26 mouse cellular contexts compared by ENCODE assay signal in genomic region chr1:69599074-69599772, GRCm38 (mm10).
DNase-seq lines count a peak whose midpoint lies in the region; ATAC-seq and TF ChIP-seq lines count a peak whose summit lies in the region.
"Had no signal": no experiment of that assay in that cellular context is flagged by ENCODE, and none has a peak within 500 bp of the region (broad histone marks: within the 10 kb centered on the region; RNA-seq: fewer than 3 reads in every experiment).

No protein-coding gene starts in this region.

- no peak overlapping the region for H3K27ac ChIP-seq in MEL (ENCODE audit: control insufficient read depth, low read depth, low read length)
- H3K27ac ChIP-seq in heart, embryonic 11.5 days (ENCODE audit: low read depth, low read length) = no peak overlapping the region
- H3K27ac ChIP-seq: embryonic facial prominence, embryonic 13.5 days; embryonic facial prominence, embryonic 15.5 days; forebrain, embryonic 10.5 days; forebrain, embryonic 12.5 days had no signal

- no peak for TF ChIP-seq CTCF in MEL (IDR thresholded peaks at IDR 0.05 in 2 of 3, conservative IDR thresholded peaks at IDR 0.05 in 1 of 3; ENCODE audit: control insufficient read depth in 1 of 3, insufficient read depth in 1 of 3, low read depth in 2 of 3, low read length in 3 of 3, poor library complexity in 1 of 3, severe bottlenecking in 1 of 3)

- H3K4me2 ChIP-seq in heart, embryonic 11.5 days = no peak overlapping the region
- H3K4me2 ChIP-seq: embryonic facial prominence, embryonic 13.5 days; embryonic facial prominence, embryonic 15.5 days; forebrain, embryonic 12.5 days had no signal

- peaks cover 0 to 12% of the 10 kb centered on the region in 2 experiments; a peak in 2 of 4 replicates for H3K36me3 ChIP-seq in MEL (ENCODE audit: control insufficient read depth in 1 of 2, insufficient read depth in 2 of 2, low read length in 2 of 2)
- H3K36me3 ChIP-seq in heart, embryonic 11.5 days (ENCODE audit: control insufficient read depth, insufficient read depth, low read length) = no peaks in the 10 kb centered on the region
- H3K36me3 ChIP-seq: embryonic facial prominence, embryonic 13.5 days; embryonic facial prominence, embryonic 15.5 days; forebrain, embryonic 10.5 days; forebrain, embryonic 12.5 days had no signal

- no peaks in the 10 kb centered on the region for H3K27me3 ChIP-seq in MEL (ENCODE audit: control insufficient read depth in 1 of 2, insufficient read depth in 2 of 2, low read length in 2 of 2)
- no peaks in the 10 kb centered on the region for H3K27me3 ChIP-seq in heart, embryonic 11.5 days (ENCODE audit: control insufficient read depth, insufficient read depth, low read length)
- H3K27me3 ChIP-seq: CH12.LX; embryonic facial prominence, embryonic 13.5 days; embryonic facial prominence, embryonic 15.5 days; forebrain, embryonic 12.5 days had no signal

- DNase-seq in CD4-positive, CD25-positive, alpha-beta regulatory T cell, adult 2 months (ENCODE audit: low read depth, low spot score) = peak; percentile 59
- DNase-seq in MEL (ENCODE audit: low read depth, low spot score) = no peak
- DNase-seq in induced T-regulatory cell, adult 2 months (ENCODE audit: low read depth) = peak; percentile 62
- no peak for DNase-seq in layer of hippocampus, postnatal 36 days
- DNase-seq in ovary, postnatal 36 days (ENCODE audit: low spot score) = no peak
- DNase-seq: adrenal gland, adult 8-10 months; adrenal gland, postnatal 14 days; adrenal gland, postnatal 36 days; B cell, adult 2 months; cerebellum, adult 11-12 months; cerebellum, adult 2 months; cerebellum, adult 9-11 months; cerebellum, postnatal 14 days; cerebellum, postnatal 36 days; embryo, embryonic 11 days had no signal

- TF ChIP-seq EP300 in MEL (IDR thresholded peaks at IDR 0.05; ENCODE audit: low read depth in 1 of 2, low read length in 2 of 2) = peak; percentile 17 to 57; a peak in 2 of 4 replicates

- TF ChIP-seq RAD21 in MEL (IDR thresholded peaks at IDR 0.05; ENCODE audit: low read depth, low read length) = no peak

- no peak overlapping the region for H3K9ac ChIP-seq in MEL (ENCODE audit: control insufficient read depth, low read depth, low read length, poor library complexity, severe bottlenecking)
- H3K9ac ChIP-seq in heart, embryonic 11.5 days (ENCODE audit: low read depth, low read length) = no peak overlapping the region
- H3K9ac ChIP-seq: embryonic facial prominence, embryonic 13.5 days; embryonic facial prominence, embryonic 15.5 days; forebrain, embryonic 12.5 days had no signal

- WGBS in heart, embryonic 11.5 days (ENCODE audit: insufficient replicate concordance) = 88% methylated on average over 12 of the region's 12 CpGs

- no peak for TF ChIP-seq POLR2A in MEL (IDR thresholded peaks at IDR 0.05; ENCODE audit: control insufficient read depth in 1 of 2, insufficient read depth in 1 of 2, low read depth in 1 of 2, low read length in 2 of 2, poor library complexity in 1 of 2)

- no peaks in the 10 kb centered on the region; the same call in 1 of the 2 replicates for H3K79me2 ChIP-seq in MEL (ENCODE audit: control insufficient read depth, insufficient read depth, low read length, poor library complexity)

- peaks cover 10% of the 10 kb centered on the region in 2 experiments; a peak in 3 of 4 replicates for H3K4me1 ChIP-seq in MEL (ENCODE audit: control insufficient read depth in 1 of 2, insufficient read depth in 2 of 2, low read length in 2 of 2)
- peaks cover 6% of the 10 kb centered on the region; the same call in 1 of the 2 replicates for H3K4me1 ChIP-seq in heart, embryonic 11.5 days (ENCODE audit: control insufficient read depth, insufficient read depth, low read length)
- H3K4me1 ChIP-seq: embryonic facial prominence, embryonic 15.5 days; forebrain, embryonic 10.5 days; forebrain, embryonic 12.5 days had no signal

- H3K4me3 ChIP-seq in MEL (ENCODE audit: control insufficient read depth in 1 of 2, insufficient read depth in 1 of 2, low read depth in 2 of 2, low read length in 2 of 2) = no peak overlapping the region
- no peak overlapping the region for H3K4me3 ChIP-seq in heart, embryonic 11.5 days (ENCODE audit: low read depth, low read length)
- H3K4me3 ChIP-seq: embryonic facial prominence, embryonic 13.5 days; embryonic facial prominence, embryonic 15.5 days; erythroblast, embryonic 14.5 days; forebrain, embryonic 10.5 days; forebrain, embryonic 12.5 days had no signal

- no peaks in the 10 kb centered on the region; the same call in 1 of the 2 replicates for H3K9me3 ChIP-seq in MEL (replicated peaks; ENCODE audit: insufficient read depth, low read length)
- H3K9me3 ChIP-seq in heart, embryonic 11.5 days (replicated peaks; ENCODE audit: control insufficient read depth, low read length) = no peaks in the 10 kb centered on the region
- H3K9me3 ChIP-seq: embryonic facial prominence, embryonic 13.5 days; embryonic facial prominence, embryonic 15.5 days; forebrain, embryonic 10.5 days; forebrain, embryonic 12.5 days; G1E had no signal

- 0 out of 2 replicates have a peak, but pooled peaks have one; percentile 20 for ATAC-seq in megakaryocyte progenitor cell, adult 5-6 weeks (replicated peaks; ENCODE audit: poor library complexity)
- ATAC-seq in heart, embryonic 11.5 days (replicated peaks; ENCODE audit: insufficient number of reproducible peaks, low FRiP score, low TSS enrichment) = no peak
- ATAC-seq: forebrain, embryonic 14.5 days; forebrain, embryonic 16.5 days had no signal

TF ChIP-seq in MEL, 35 proteins besides CTCF, POLR2A, EP300 and RAD21:
- TF ChIP-seq SIN3A (IDR thresholded peaks at IDR 0.05; ENCODE audit: low read length) = no peak
- peak; percentile 40; the same call in 1 of the 2 replicates for TF ChIP-seq MYB (IDR thresholded peaks at IDR 0.05; ENCODE audit: low read depth, low read length)
- TF ChIP-seq TBP (IDR thresholded peaks at IDR 0.05; ENCODE audit: low read depth, low read length) = no peak
- TF ChIP-seq ELF1 (IDR thresholded peaks at IDR 0.05; ENCODE audit: low read depth, low read length) = no peak
- no peak for TF ChIP-seq ETS1 (IDR thresholded peaks at IDR 0.05; ENCODE audit: low read depth, low read length)
- TF ChIP-seq KAT2A (conservative IDR thresholded peaks at IDR 0.05; ENCODE audit: low read depth, low read length) = no peak
- TF ChIP-seq HCFC1 (IDR thresholded peaks at IDR 0.05; ENCODE audit: low read depth, low read length) = no peak
- TF ChIP-seq UBTF (IDR thresholded peaks at IDR 0.05; ENCODE audit: borderline replicate concordance, insufficient read depth, low read depth, low read length) = no peak
- TF ChIP-seq USF1 (IDR thresholded peaks at IDR 0.05; ENCODE audit: low read depth, low read length) = no peak
- TF ChIP-seq MXI1 (IDR thresholded peaks at IDR 0.05; ENCODE audit: low read depth, low read length) = peak; percentile 64; the same call in 1 of the 2 replicates
TF ChIP-seq in MEL: peak in this region for 2.

Comparison
In these comparisons a context has a peak if more than half of its experiments do, and no peak if none do; other contexts are left out.
1. DNase-seq: peak in CD4-positive, CD25-positive, alpha-beta regulatory T cell, adult 2 months (single experiment) and induced T-regulatory cell, adult 2 months (single experiment); none in MEL (single experiment), layer of hippocampus, postnatal 36 days (0 of 2) and ovary, postnatal 36 days (single experiment).